Mouse (Mus musculus) brain, embryonic 14.5 days (tissue): ENCODE results near the gene Pcbp3.

Experiments used
- CTCF ChIP-seq: fragments of 200-500 bp; IDR thresholded peaks from 2 replicates; pipeline ENCODE4 v1.5.1; 2012; ENCODE audit warnings: inconsistent platforms, mild to moderate bottlenecking, moderate library complexity, borderline replicate concordance; ENCODE audit not compliant: insufficient read depth, insufficient read length; ENCODE audit errors: extremely low read depth
- POLR2A ChIP-seq: fragments of 200-500 bp; IDR thresholded peaks from 2 replicates; pipeline ENCODE4 v1.6.1; 2012; ENCODE audit warnings: mild to moderate bottlenecking, inconsistent platforms, borderline replicate concordance; ENCODE audit not compliant: poor library complexity, insufficient read depth, insufficient read length, severe bottlenecking; ENCODE audit errors: extremely low read depth

- TF ChIP-seq CTCF: no peak
- no peak for TF ChIP-seq POLR2A
Observed at GRCm38 (mm10) chr10:77004936-77005335, 43.2 kb upstream of the Pcbp3 start.
